Mouse (Mus musculus): ENCODE results near the gene Lingo4. TPM values are rescaled to one million over a fixed set of nuclear protein-coding genes. Genes with fewer than 3 reads are reported as not detected.

Gene Lingo4
- polyA plus RNA-seq, 1 experiment from 2014 or later = not detected

GRCm38 (mm10) chr3:94436420-94436819 lies 38.1 kb downstream of the Lingo4 start:
- no peaks in the 10 kb centered on the region for H3K4me1 ChIP-seq
- H3K36me3 ChIP-seq = no peaks in the 10 kb centered on the region
- H3K27ac ChIP-seq = no peak overlapping the region
- WGBS = 86% methylated on average over 9 of the region's 9 CpGs
- H3K4me3 ChIP-seq = no peak overlapping the region
- H3K27me3 ChIP-seq (ENCODE audit: low read depth, poor library complexity, severe bottlenecking) = peaks cover 7% of the 10 kb centered on the region; the same call in 1 of the 2 replicates
- no peaks in the 10 kb centered on the region for H3K9me3 ChIP-seq (replicated peaks)
- DNase-seq (ENCODE audit: low spot score) = no peak

- Histone ChIP-seq H3K4me1 (peaks cover 9% of the 10 kb centered on the region), H3K4me3 (no peak overlapping the region), H3K9me3 (replicated peaks) (no peaks in the 10 kb centered on the region), H3K27me3 (ENCODE audit: low read depth, poor library complexity, severe bottlenecking) (peaks cover 7% of the 10 kb centered on the region; the same call in 1 of the 2 replicates), H3K27ac (no peak overlapping the region), H3K36me3 (peaks cover 16% of the 10 kb centered on the region)
- 48% methylated on average over 3 of the region's 3 CpGs for WGBS
- DNase-seq (ENCODE audit: low spot score) = no peak
These were observed 42.9 kb downstream of the Lingo4 start for GRCm38 (mm10) chr3:94441182-94441581.

GRCm38 (mm10) chr3:94442951-94443596 lies 44.8 kb downstream of the Lingo4 start, which contains the start of gene Mrpl9:
Gene Mrpl9 (plus strand): TSS chr3:94443318.
- peak within 1 kb of the TSS; percentile 97 for H3K4me3 ChIP-seq
- H3K4me1 ChIP-seq = peaks cover 9% of the 10 kb centered on the region
- WGBS = 1% methylated on average over 39 of the region's 39 CpGs
- peak; percentile 98 for DNase-seq (ENCODE audit: low spot score)
- peaks cover 7% of the 10 kb centered on the region; the same call in 1 of the 2 replicates for H3K27me3 ChIP-seq (ENCODE audit: low read depth, poor library complexity, severe bottlenecking)
- peak within 1 kb of the TSS; percentile 89 for H3K27ac ChIP-seq
- no peaks in the 10 kb centered on the region for H3K9me3 ChIP-seq (replicated peaks)
- H3K36me3 ChIP-seq = peaks cover 35% of the 10 kb centered on the region

GRCm38 (mm10) chr3:94443597-94443964 lies 45.3 kb downstream of the Lingo4 start, which contains the start of gene Oaz3:
Gene Oaz3 (minus strand): TSS chr3:94443915.
- H3K27ac ChIP-seq = peak within 1 kb of the TSS; percentile 89
- peaks cover 9% of the 10 kb centered on the region for H3K4me1 ChIP-seq
- peak within 1 kb of the TSS; percentile 97 for H3K4me3 ChIP-seq
- H3K27me3 ChIP-seq (ENCODE audit: low read depth, poor library complexity, severe bottlenecking) = peaks cover 7% of the 10 kb centered on the region; the same call in 1 of the 2 replicates
- H3K36me3 ChIP-seq = peaks cover 40% of the 10 kb centered on the region
- no peak for DNase-seq (ENCODE audit: low spot score)
- no peaks in the 10 kb centered on the region for H3K9me3 ChIP-seq (replicated peaks)
- WGBS = under 1% methylated on average over 24 of the region's 24 CpGs

- Histone ChIP-seq H3K9me3 (replicated peaks) (no peaks in the 10 kb centered on the region), H3K4me3 (no peak overlapping the region), H3K27me3 (ENCODE audit: low read depth, poor library complexity, severe bottlenecking) (no peaks in the 10 kb centered on the region), H3K27ac (no peak overlapping the region), H3K36me3 (peaks cover 59% of the 10 kb centered on the region), H3K4me1 (peaks cover 2% of the 10 kb centered on the region)
- 92% methylated on average over 2 of the region's 2 CpGs for WGBS
- DNase-seq (ENCODE audit: low spot score) = no peak
These were observed 51.1 kb downstream of the Lingo4 start for GRCm38 (mm10) chr3:94449377-94449776.

Other genes with a start within 250 kb of the Lingo4 start
- not detected in 2 replicates for gene Gm10696, start 220.3 kb upstream of the Lingo4 start, polyA plus RNA-seq (2016; fragmentation: Nextera tagmentation; extraction: Ambion mirVana)
- not detected in 2 replicates for gene Gm5286, start 201.8 kb upstream of the Lingo4 start, polyA plus RNA-seq (2016; fragmentation: Nextera tagmentation; extraction: Ambion mirVana)
- gene Gm4778, start 134.5 kb upstream of the Lingo4 start, polyA plus RNA-seq (2016; fragmentation: Nextera tagmentation; extraction: Ambion mirVana) = not detected in 2 replicates
- gene Them4, start 88.4 kb upstream of the Lingo4 start, polyA plus RNA-seq (2016; fragmentation: Nextera tagmentation; extraction: Ambion mirVana) = 7.2 and 7.7 TPM in 2 replicates
- not detected in 2 replicates for gene Them5, start 56.4 kb upstream of the Lingo4 start, polyA plus RNA-seq (2016; fragmentation: Nextera tagmentation; extraction: Ambion mirVana)
- 0.15 and 0.54 TPM in 2 replicates for gene C2cd4d, start 36.1 kb upstream of the Lingo4 start, polyA plus RNA-seq (2016; fragmentation: Nextera tagmentation; extraction: Ambion mirVana)
- gene Rorc, start 25.7 kb upstream of the Lingo4 start, polyA plus RNA-seq (2016; fragmentation: Nextera tagmentation; extraction: Ambion mirVana) = 0.15 TPM in 1 of 2 replicates, not detected in the other
- gene Tdrkh, start 14.8 kb downstream of the Lingo4 start, polyA plus RNA-seq (2016; fragmentation: Nextera tagmentation; extraction: Ambion mirVana) = 5.1 and 6.6 TPM in 2 replicates
- gene Mrpl9, start 44.8 kb downstream of the Lingo4 start, polyA plus RNA-seq (2016; fragmentation: Nextera tagmentation; extraction: Ambion mirVana) = 71.0 and 77.8 TPM in 2 replicates
- gene Oaz3, start 45.4 kb downstream of the Lingo4 start, polyA plus RNA-seq (2016; fragmentation: Nextera tagmentation; extraction: Ambion mirVana) = 0.29 and 0.51 TPM in 2 replicates
- 1.4 and 1.5 TPM in 2 replicates for gene Celf3, start 79.8 kb downstream of the Lingo4 start, polyA plus RNA-seq (2016; fragmentation: Nextera tagmentation; extraction: Ambion mirVana)
- 1.4 and 1.8 TPM in 2 replicates for gene Riiad1, start 81.8 kb downstream of the Lingo4 start, polyA plus RNA-seq (2016; fragmentation: Nextera tagmentation; extraction: Ambion mirVana)
- 45.5 and 46.2 TPM in 2 replicates for gene Snx27, start 184.2 kb downstream of the Lingo4 start, polyA plus RNA-seq (2016; fragmentation: Nextera tagmentation; extraction: Ambion mirVana)
- gene Gm10972, start 244.6 kb downstream of the Lingo4 start, polyA plus RNA-seq (2016; fragmentation: Nextera tagmentation; extraction: Ambion mirVana) = not detected in 2 replicates

All from limb, embryonic 10.5 days (tissue).